20 mouse cellular contexts compared by ENCODE assay signal in the genomic region with DNA sequence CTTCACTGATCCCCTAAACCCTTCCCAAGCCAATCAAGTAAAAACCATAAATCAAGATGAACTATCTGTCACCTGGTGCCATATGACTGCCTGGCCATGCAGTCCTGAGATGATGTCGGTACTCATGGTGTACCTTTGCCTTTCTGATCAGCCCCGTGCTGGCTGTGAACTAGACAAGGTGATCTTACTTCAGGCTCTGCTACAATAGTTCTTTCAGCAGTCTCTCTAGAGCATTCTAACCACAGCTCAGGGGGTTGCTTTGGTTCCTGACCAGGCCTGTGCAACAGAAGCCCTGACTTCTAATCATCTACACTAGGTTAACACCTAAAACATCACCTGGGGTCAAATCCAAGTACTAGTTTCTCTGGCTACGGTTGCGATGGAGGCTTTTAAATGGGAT.
DNase-seq lines count a peak whose midpoint lies in the region; ATAC-seq and TF ChIP-seq lines count a peak whose summit lies in the region.
"Had no signal": no experiment of that assay in that cellular context is flagged by ENCODE, and none has a peak within 500 bp of the region (broad histone marks: within the 10 kb centered on the region; RNA-seq: fewer than 3 reads in every experiment).

No protein-coding gene starts in this region.

- no peak overlapping the region for H3K4me2 ChIP-seq in heart, embryonic 15.5 days
- no peak overlapping the region for H3K4me2 ChIP-seq in heart, postnatal 0 days (ENCODE audit: low read depth, low read length)
- H3K4me2 ChIP-seq: embryonic facial prominence, embryonic 12.5 days; forebrain, embryonic 13.5 days; forebrain, embryonic 15.5 days had no signal

- peak in 1 of 2 experiments; percentile 55 for DNase-seq in cerebellum, adult 2 months
- DNase-seq in cerebellum, adult 11 months = no peak
- no peak for DNase-seq in heart, postnatal 10 days
- no peak for DNase-seq in heart, postnatal 0 days (ENCODE audit: low spot score)
- no peak for DNase-seq in heart, adult 2 months
- DNase-seq: adrenal gland, adult 8-10 months; adrenal gland, postnatal 14 days; adrenal gland, postnatal 36 days; B cell, adult 2 months had no signal

- H3K79me2 ChIP-seq in heart, adult 2 months (replicated peaks; ENCODE audit: control insufficient read depth, insufficient read depth, low read length) = no peaks in the 10 kb centered on the region

- H3K9ac ChIP-seq in heart, embryonic 15.5 days = no peak overlapping the region
- H3K9ac ChIP-seq in heart, postnatal 0 days (replicated peaks; ENCODE audit: low read depth, low read length) = no peak overlapping the region
- no peak overlapping the region for H3K9ac ChIP-seq in heart, adult 2 months (ENCODE audit: low read depth, low read length)
- H3K9ac ChIP-seq: embryonic facial prominence, embryonic 12.5 days; forebrain, embryonic 13.5 days; forebrain, embryonic 15.5 days; forebrain, postnatal 0 days had no signal

- no peak overlapping the region for H3K4me3 ChIP-seq in cerebellum, adult 2 months (replicated peaks; ENCODE audit: insufficient read depth, low read depth, low read length)
- H3K4me3 ChIP-seq in heart, embryonic 15.5 days = no peak overlapping the region
- H3K4me3 ChIP-seq in heart, postnatal 0 days (ENCODE audit: low read depth, low read length) = no peak overlapping the region
- no peak overlapping the region for H3K4me3 ChIP-seq in heart, adult 2 months
- H3K4me3 ChIP-seq: embryonic facial prominence, embryonic 10.5 days; embryonic facial prominence, embryonic 12.5 days; forebrain, embryonic 13.5 days; forebrain, embryonic 15.5 days had no signal

- ATAC-seq in heart, embryonic 15.5 days (replicated peaks; ENCODE audit: insufficient number of reproducible peaks, insufficient read depth, low FRiP score, low read depth) = no peak
- ATAC-seq in heart, postnatal 0 days (ENCODE audit: insufficient read depth, low read depth) = no peak
- ATAC-seq: activated CD4-positive, CD25-positive, alpha-beta regulatory T cell, adult 4 months; CD4-positive, CD25-positive, alpha-beta regulatory T cell, adult 4 months; forebrain, postnatal 0 days; Patski had no signal

- no peak for TF ChIP-seq EP300 in heart, postnatal 0 days (IDR thresholded peaks at IDR 0.05; ENCODE audit: low read depth)
- no peak for TF ChIP-seq EP300 in heart, adult 2 months (IDR thresholded peaks at IDR 0.05; ENCODE audit: insufficient read depth, low read depth, low read length)

- H3K4me1 ChIP-seq in cerebellum, adult 2 months (ENCODE audit: control insufficient read depth, insufficient read depth, low read length) = peaks cover 48% of the 10 kb centered on the region
- peaks cover 21% of the 10 kb centered on the region for H3K4me1 ChIP-seq in heart, embryonic 15.5 days (replicated peaks)
- peaks cover 17% of the 10 kb centered on the region; the same call in 1 of the 2 replicates for H3K4me1 ChIP-seq in heart, postnatal 0 days (ENCODE audit: control insufficient read depth, insufficient read depth)
- 0 out of 2 replicates have a peak, but pooled peaks cover 1% of the 10 kb centered on the region for H3K4me1 ChIP-seq in heart, adult 2 months (ENCODE audit: control insufficient read depth, insufficient read depth, low read length)
- H3K4me1 ChIP-seq: embryonic facial prominence, embryonic 12.5 days had no signal

- no peaks in the 10 kb centered on the region for H3K36me3 ChIP-seq in heart, embryonic 15.5 days
- no peaks in the 10 kb centered on the region for H3K36me3 ChIP-seq in heart, postnatal 0 days (replicated peaks; ENCODE audit: control insufficient read depth, insufficient read depth, low read length)
- no peaks in the 10 kb centered on the region for H3K36me3 ChIP-seq in heart, adult 2 months (ENCODE audit: control insufficient read depth, insufficient read depth, low read length)
- H3K36me3 ChIP-seq: embryonic facial prominence, embryonic 10.5 days; embryonic facial prominence, embryonic 12.5 days; forebrain, embryonic 15.5 days; G1E had no signal

- no peak for TF ChIP-seq POLR2A in cerebellum, adult 2 months (IDR thresholded peaks at IDR 0.05; ENCODE audit: borderline replicate concordance, insufficient read depth, low read length)
- no peak for TF ChIP-seq POLR2A in heart, adult 2 months (IDR thresholded peaks at IDR 0.05; ENCODE audit: insufficient read depth, low read depth, low read length)

- 34% methylated on average over 4 of the region's 4 CpGs for WGBS in cerebellum, adult 2 months
- 92% methylated on average over 4 of the region's 4 CpGs for WGBS in heart, embryonic 15.5 days
- whole genome bisulfite sequencing in heart, postnatal 0 days = 84% methylated on average over 4 of the region's 4 CpGs
- WGBS in heart, adult 2 months = 86% methylated on average over 4 of the region's 4 CpGs

- intact Hi-C loops in heart, postnatal 10 days (cut with DNase I) = no loop called here
- intact Hi-C loops in heart, adult 2 months (cut with DNase I) = no loop called here

- H3K27me3 ChIP-seq in cerebellum, adult 2 months (ENCODE audit: control insufficient read depth, insufficient read depth, low read length) = no peaks in the 10 kb centered on the region
- no peaks in the 10 kb centered on the region for H3K27me3 ChIP-seq in heart, embryonic 15.5 days
- no peaks in the 10 kb centered on the region for H3K27me3 ChIP-seq in heart, postnatal 0 days (ENCODE audit: control insufficient read depth, insufficient read depth, low read length)
- no peaks in the 10 kb centered on the region for H3K27me3 ChIP-seq in heart, adult 2 months (ENCODE audit: control insufficient read depth, insufficient read depth, low read length)
- H3K27me3 ChIP-seq: CH12.LX; embryonic facial prominence, embryonic 12.5 days; forebrain, embryonic 13.5 days; forebrain, embryonic 15.5 days had no signal

- peak overlapping the region; percentile 91 for H3K27ac ChIP-seq in cerebellum, adult 2 months (ENCODE audit: insufficient read depth, low read length)
- H3K27ac ChIP-seq in heart, embryonic 15.5 days = peak overlapping the region; percentile 72
- H3K27ac ChIP-seq in heart, postnatal 0 days (ENCODE audit: low read depth) = peak overlapping the region; percentile 47; the same call in 1 of the 2 replicates
- no peak overlapping the region for H3K27ac ChIP-seq in heart, adult 2 months
- H3K27ac ChIP-seq: embryonic facial prominence, embryonic 10.5 days; embryonic facial prominence, embryonic 12.5 days; forebrain, embryonic 13.5 days had no signal

- no peak for TF ChIP-seq CTCF in cerebellum, adult 2 months (IDR thresholded peaks at IDR 0.05; ENCODE audit: borderline replicate concordance, insufficient read depth, low read depth, low read length)
- TF ChIP-seq CTCF in heart, postnatal 0 days (IDR thresholded peaks at IDR 0.05; ENCODE audit: low read depth) = no peak
- TF ChIP-seq CTCF in heart, adult 2 months (IDR thresholded peaks at IDR 0.05) = no peak

- no peaks in the 10 kb centered on the region for H3K9me3 ChIP-seq in heart, embryonic 15.5 days (replicated peaks)
- no peaks in the 10 kb centered on the region for H3K9me3 ChIP-seq in heart, postnatal 0 days (replicated peaks; ENCODE audit: control insufficient read depth, low read length)
- H3K9me3 ChIP-seq: embryonic facial prominence, embryonic 10.5 days; embryonic facial prominence, embryonic 12.5 days; forebrain, embryonic 13.5 days; forebrain, embryonic 15.5 days; G1E had no signal
